Mouse (Mus musculus) stomach, postnatal 0 days (tissue): Measurements from ENCODE around the gene Gm47283.
"Not testable (repeated sequence)": the region's sequence is repeated elsewhere in the genome, so short reads cannot be mapped to it uniquely, and the experiment has no call there.

ENCODE experiments used
- CTCF ChIP-seq: IDR thresholded peaks from 2 replicates; pipeline ENCODE4 v1.5.1; 2016; ENCODE audit warnings: antibody characterized with exemption, low read depth, mild to moderate bottlenecking, moderate library complexity
- EP300 ChIP-seq: optimal IDR thresholded peaks from 2 replicates; pipeline ENCODE3; 2016; ENCODE audit warnings: antibody characterized with exemption

DNA sequence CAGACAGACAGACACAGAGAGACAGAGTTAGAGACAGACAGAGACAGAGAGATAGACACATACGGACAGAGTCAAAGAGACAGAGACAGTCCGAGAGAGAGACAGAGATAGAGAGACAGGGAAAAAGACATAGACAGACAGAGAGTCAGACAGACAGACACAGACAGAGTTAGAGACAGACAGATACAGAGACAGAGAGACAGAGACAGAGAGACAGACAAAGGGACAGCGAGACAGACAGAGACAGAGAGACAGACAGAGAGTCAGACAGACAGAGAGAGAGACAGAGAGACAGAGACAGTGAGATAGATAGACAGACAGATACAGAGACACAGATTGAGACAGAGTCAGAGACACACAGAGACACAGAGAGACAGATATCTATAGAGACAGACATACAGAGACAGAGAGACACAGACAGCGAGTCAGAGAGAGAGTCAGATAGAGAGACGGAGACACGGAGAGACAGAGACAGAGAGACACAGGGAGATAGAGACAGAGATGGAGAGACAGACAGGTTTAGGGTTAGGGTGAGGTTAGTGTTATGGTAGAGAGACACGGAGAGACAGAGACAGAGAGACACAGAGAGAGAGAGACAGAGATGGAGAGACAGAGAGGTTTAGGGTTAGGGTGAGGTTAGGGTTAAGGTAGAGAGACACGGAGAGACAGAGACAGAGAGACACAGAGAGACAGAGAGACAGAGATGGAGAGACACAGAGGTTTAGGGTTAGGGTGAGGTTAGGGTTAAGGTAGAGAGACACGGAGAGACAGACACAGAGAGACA lies 48.1 kb upstream of the Gm47283 start:
- TF ChIP-seq CTCF, EP300: not testable (repeated sequence)
